Mouse (Mus musculus): ENCODE measurements around the gene Fam129b. TPM values are rescaled to one million over a fixed set of nuclear protein-coding genes. Genes with fewer than 3 reads are reported as not detected.

Gene Fam129b
- polyA plus RNA-seq, 1 experiment = 32.3 TPM

- no peaks in the 10 kb centered on the region for H3K27me3 ChIP-seq (replicated peaks; ENCODE audit: control insufficient read depth, insufficient read depth, low read length)
- 4% methylated on average over 8 of the region's 8 CpGs for WGBS
- no peaks in the 10 kb centered on the region for H3K36me3 ChIP-seq (ENCODE audit: control insufficient read depth, insufficient read depth, low read length)
- H3K27ac ChIP-seq (ENCODE audit: insufficient read depth, low read depth, low read length) = no peak overlapping the region
- no peaks in the 10 kb centered on the region for H3K4me1 ChIP-seq (ENCODE audit: control insufficient read depth, insufficient read depth, low read length)
- TF ChIP-seq CTCF (conservative IDR thresholded peaks at IDR 0.05; ENCODE audit: insufficient read depth, insufficient read length, low read depth, low read length) = peak; percentile 96
- TF ChIP-seq POLR2A (IDR thresholded peaks at IDR 0.05; ENCODE audit: low read depth, low read length) = no peak
- no peak overlapping the region for H3K4me3 ChIP-seq (ENCODE audit: insufficient read depth, low read depth, low read length)
- DNase-seq = peak; percentile 93
Observed at GRCm38 (mm10) chr2:32854206-32854605, 21.7 kb upstream of the Fam129b start.

DNA sequence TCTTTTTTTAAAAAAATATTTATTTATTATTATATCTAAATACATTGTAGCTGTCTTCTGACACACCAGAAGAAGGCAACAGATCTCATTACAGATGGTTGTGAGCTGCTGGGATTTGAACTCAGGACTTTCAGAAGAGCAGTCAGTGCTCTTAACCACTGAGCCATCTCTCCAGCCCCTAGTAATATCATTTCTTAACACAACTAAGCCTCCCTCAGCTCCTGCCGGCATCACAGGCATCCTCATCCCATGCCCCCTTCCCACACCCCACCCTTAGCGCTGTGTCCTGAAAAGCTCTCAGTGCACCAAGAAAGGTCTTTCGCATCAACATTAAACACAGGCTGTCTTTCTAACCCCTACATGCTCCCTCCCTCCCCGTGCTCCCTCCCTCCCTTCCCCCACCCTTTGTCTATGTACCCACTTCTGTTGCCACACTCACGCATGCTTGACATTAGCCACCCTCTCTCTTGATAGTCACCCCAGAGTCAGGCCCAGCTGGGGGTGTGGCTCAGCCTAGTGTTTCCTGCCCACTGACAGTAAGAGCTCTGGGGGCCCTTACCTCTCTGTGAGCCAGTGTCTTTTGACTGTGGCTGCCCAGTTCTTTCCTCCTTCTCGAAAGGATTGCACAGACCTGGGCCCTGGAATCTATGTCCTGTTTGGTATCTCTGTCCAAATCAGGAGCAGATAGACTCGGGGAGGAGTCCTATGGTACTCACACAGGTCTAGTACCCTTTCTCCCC lies 20.7 kb upstream of the Fam129b start:
- no peaks in the 10 kb centered on the region for H3K27me3 ChIP-seq (replicated peaks; ENCODE audit: control insufficient read depth, insufficient read depth, low read length)
- no peaks in the 10 kb centered on the region for H3K4me1 ChIP-seq (ENCODE audit: control insufficient read depth, insufficient read depth, low read length)
- no peaks in the 10 kb centered on the region for H3K36me3 ChIP-seq (ENCODE audit: control insufficient read depth, insufficient read depth, low read length)
- H3K4me3 ChIP-seq (ENCODE audit: insufficient read depth, low read depth, low read length) = no peak overlapping the region
- H3K27ac ChIP-seq (ENCODE audit: insufficient read depth, low read depth, low read length) = no peak overlapping the region
- DNase-seq = no peak
- TF ChIP-seq CTCF (conservative IDR thresholded peaks at IDR 0.05; ENCODE audit: insufficient read depth, insufficient read length, low read depth, low read length) (no peak), POLR2A (IDR thresholded peaks at IDR 0.05; ENCODE audit: low read depth, low read length) (no peak)
- 77% methylated on average over 7 of the region's 7 CpGs for WGBS

DNA sequence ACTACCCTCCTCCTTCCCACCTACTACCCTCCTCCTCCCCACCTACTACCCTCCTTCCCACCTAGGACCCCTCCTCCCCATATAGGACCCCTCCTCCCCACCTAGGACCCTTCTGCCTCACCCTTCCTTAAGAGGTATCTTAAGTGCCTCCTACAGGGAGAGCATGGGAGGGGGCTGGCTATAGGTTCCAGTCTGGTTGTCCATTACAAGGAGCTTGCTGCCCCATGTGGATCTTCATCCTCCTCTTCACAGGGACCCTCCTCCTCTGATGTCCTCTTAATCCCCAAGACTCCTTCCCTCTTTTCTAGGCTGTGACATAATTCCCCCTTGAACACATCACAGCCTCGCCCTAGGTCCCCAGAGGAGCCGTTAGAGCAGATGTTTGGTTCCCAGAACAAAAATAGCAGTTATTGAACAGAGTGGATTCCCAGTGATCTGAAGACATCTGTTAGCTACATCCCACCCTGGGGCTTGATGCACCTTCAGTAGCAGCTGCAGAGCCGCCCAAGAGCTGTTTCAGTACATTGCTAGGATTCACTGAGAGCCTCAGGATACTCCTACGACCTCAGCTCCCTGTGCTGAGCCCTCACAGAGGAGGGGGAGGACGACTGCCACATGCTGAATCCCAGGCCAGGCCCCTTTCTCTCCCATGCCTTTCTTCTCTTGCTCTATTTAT lies 20.0 kb upstream of the Fam129b start:
- no peak for DNase-seq
- Histone ChIP-seq H3K36me3 (ENCODE audit: control insufficient read depth, insufficient read depth, low read length) (no peaks in the 10 kb centered on the region), H3K4me1 (ENCODE audit: control insufficient read depth, insufficient read depth, low read length) (no peaks in the 10 kb centered on the region), H3K27me3 (replicated peaks; ENCODE audit: control insufficient read depth, insufficient read depth, low read length) (no peaks in the 10 kb centered on the region), H3K27ac (ENCODE audit: insufficient read depth, low read depth, low read length) (no peak overlapping the region), H3K4me3 (ENCODE audit: insufficient read depth, low read depth, low read length) (no peak overlapping the region)
- WGBS = 59% methylated on average over 5 of the region's 5 CpGs
- TF ChIP-seq POLR2A (IDR thresholded peaks at IDR 0.05; ENCODE audit: low read depth, low read length) = no peak
- no peak for TF ChIP-seq CTCF (conservative IDR thresholded peaks at IDR 0.05; ENCODE audit: insufficient read depth, insufficient read length, low read depth, low read length)

DNA sequence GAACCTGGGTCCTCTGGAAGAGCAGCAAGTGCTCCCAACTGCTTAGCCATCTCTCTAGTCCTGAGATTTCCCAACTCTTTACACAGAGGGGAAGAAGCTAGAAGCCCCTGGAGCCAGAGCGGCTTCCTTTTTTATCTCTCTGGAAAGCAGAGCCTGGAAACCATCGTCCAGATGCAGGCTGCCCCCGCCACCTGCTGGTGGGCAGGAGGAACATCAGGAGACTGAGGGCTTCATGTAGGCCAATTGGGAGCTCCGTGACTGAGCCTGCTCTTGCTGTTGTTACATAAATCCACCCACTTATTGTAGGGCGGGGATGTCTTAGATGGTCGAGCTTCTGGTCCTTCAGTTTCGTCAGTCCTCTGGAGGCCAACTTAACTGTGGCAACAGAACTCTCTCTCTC lies 18.3 kb upstream of the Fam129b start:
- Histone ChIP-seq H3K27me3 (replicated peaks; ENCODE audit: control insufficient read depth, insufficient read depth, low read length) (no peaks in the 10 kb centered on the region), H3K36me3 (ENCODE audit: control insufficient read depth, insufficient read depth, low read length) (no peaks in the 10 kb centered on the region), H3K4me1 (ENCODE audit: control insufficient read depth, insufficient read depth, low read length) (no peaks in the 10 kb centered on the region), H3K4me3 (ENCODE audit: insufficient read depth, low read depth, low read length) (no peak overlapping the region), H3K27ac (ENCODE audit: insufficient read depth, low read depth, low read length) (no peak overlapping the region)
- peak; percentile 88 for DNase-seq
- peak; percentile 94 for TF ChIP-seq CTCF (conservative IDR thresholded peaks at IDR 0.05; ENCODE audit: insufficient read depth, insufficient read length, low read depth, low read length)
- TF ChIP-seq POLR2A (IDR thresholded peaks at IDR 0.05; ENCODE audit: low read depth, low read length) = no peak
- WGBS = 0% methylated on average over 7 of the region's 7 CpGs

- H3K27me3 ChIP-seq (replicated peaks; ENCODE audit: control insufficient read depth, insufficient read depth, low read length) = no peaks in the 10 kb centered on the region
- TF ChIP-seq CTCF (conservative IDR thresholded peaks at IDR 0.05; ENCODE audit: insufficient read depth, insufficient read length, low read depth, low read length) (peak; percentile 85), POLR2A (IDR thresholded peaks at IDR 0.05; ENCODE audit: low read depth, low read length) (no peak)
- H3K27ac ChIP-seq (ENCODE audit: insufficient read depth, low read depth, low read length) = no peak overlapping the region
- DNase-seq = peak; percentile 53
- WGBS = 44% methylated on average over 10 of the region's 10 CpGs
- H3K4me3 ChIP-seq (ENCODE audit: insufficient read depth, low read depth, low read length) = no peak overlapping the region
- H3K36me3 ChIP-seq (ENCODE audit: control insufficient read depth, insufficient read depth, low read length) = no peaks in the 10 kb centered on the region
- no peaks in the 10 kb centered on the region for H3K4me1 ChIP-seq (ENCODE audit: control insufficient read depth, insufficient read depth, low read length)
Observed at GRCm38 (mm10) chr2:32859010-32859621, 16.8 kb upstream of the Fam129b start.

DNA sequence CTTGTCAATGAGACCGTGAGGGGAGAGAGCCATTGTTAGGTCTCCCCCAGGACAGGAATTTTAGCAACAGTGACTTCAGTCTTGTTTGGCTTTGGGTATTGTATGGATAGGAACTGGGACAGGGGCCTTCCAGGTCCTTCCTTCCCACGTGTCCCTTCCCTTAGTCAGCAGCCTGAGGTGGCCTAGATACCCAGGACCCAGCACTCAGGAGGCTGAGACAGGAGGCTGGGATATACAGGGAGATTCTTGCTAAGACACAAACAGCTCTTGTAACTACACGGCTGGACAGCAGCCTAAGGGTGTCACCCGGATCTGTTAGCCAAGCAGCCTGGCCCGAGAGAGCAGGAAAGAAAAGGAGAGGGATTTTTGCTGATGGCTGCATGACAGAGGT lies 16.3 kb upstream of the Fam129b start:
- Histone ChIP-seq H3K4me3 (ENCODE audit: insufficient read depth, low read depth, low read length) (no peak overlapping the region), H3K36me3 (ENCODE audit: control insufficient read depth, insufficient read depth, low read length) (no peaks in the 10 kb centered on the region), H3K4me1 (ENCODE audit: control insufficient read depth, insufficient read depth, low read length) (no peaks in the 10 kb centered on the region), H3K27ac (ENCODE audit: insufficient read depth, low read depth, low read length) (no peak overlapping the region), H3K27me3 (replicated peaks; ENCODE audit: control insufficient read depth, insufficient read depth, low read length) (no peaks in the 10 kb centered on the region)
- TF ChIP-seq CTCF (conservative IDR thresholded peaks at IDR 0.05; ENCODE audit: insufficient read depth, insufficient read length, low read depth, low read length) = no peak
- TF ChIP-seq POLR2A (IDR thresholded peaks at IDR 0.05; ENCODE audit: low read depth, low read length) = no peak
- 86% methylated on average over 5 of the region's 5 CpGs for WGBS
- DNase-seq = no peak

DNA sequence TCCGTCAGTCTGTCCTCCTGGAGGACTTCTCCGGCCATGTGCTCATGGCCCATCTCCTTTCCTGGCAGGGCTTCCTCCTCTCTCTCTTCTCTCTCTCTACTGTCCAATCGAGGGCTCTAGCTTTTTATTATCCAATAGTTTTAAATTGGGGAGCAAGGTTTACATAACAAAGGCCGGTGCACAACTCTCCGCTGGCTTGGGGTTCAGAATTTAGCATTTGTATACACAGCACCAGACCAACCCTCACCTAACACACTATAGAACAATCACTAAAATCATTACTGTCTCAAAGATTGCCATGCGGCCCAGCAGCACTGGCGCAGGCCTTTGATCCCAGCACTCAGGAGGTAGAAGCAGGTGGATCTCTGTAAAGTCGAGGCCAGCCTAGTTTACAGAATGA lies 15.1 kb upstream of the Fam129b start:
- Histone ChIP-seq H3K36me3 (ENCODE audit: control insufficient read depth, insufficient read depth, low read length) (no peaks in the 10 kb centered on the region), H3K4me1 (ENCODE audit: control insufficient read depth, insufficient read depth, low read length) (no peaks in the 10 kb centered on the region), H3K4me3 (ENCODE audit: insufficient read depth, low read depth, low read length) (no peak overlapping the region), H3K27me3 (replicated peaks; ENCODE audit: control insufficient read depth, insufficient read depth, low read length) (no peaks in the 10 kb centered on the region), H3K27ac (ENCODE audit: insufficient read depth, low read depth, low read length) (no peak overlapping the region)
- no peak for TF ChIP-seq CTCF (conservative IDR thresholded peaks at IDR 0.05; ENCODE audit: insufficient read depth, insufficient read length, low read depth, low read length)
- TF ChIP-seq POLR2A (IDR thresholded peaks at IDR 0.05; ENCODE audit: low read depth, low read length) = no peak
- 89% methylated on average over 8 of the region's 8 CpGs for WGBS
- no peak for DNase-seq

Measured in kidney, adult 2 months (tissue).